Mouse (Mus musculus): ENCODE results near the gene Snrk.

- TF ChIP-seq CTCF (IDR thresholded peaks at IDR 0.05; ENCODE audit: low read depth) (no peak), EP300 (IDR thresholded peaks at IDR 0.05; ENCODE audit: low read depth) (no peak)
These were observed 25.3 kb upstream of the Snrk start for GRCm38 (mm10) chr9:122091782-122092228.

Data from liver, postnatal 0 days (tissue).